Mouse (Mus musculus): Measurements from ENCODE around the gene D630036H23Rik. TPM values are rescaled to one million over a fixed set of nuclear protein-coding genes. Genes with fewer than 3 reads are reported as not detected.
A peak's percentile ranks its signal among the peaks of the same experiment; 100 is the strongest.

Gene D630036H23Rik
- polyA plus RNA-seq, 1 experiment = 1.0 TPM

GRCm38 (mm10) chr12:36373237-36373998, 8.6 kb downstream of the D630036H23Rik start:
- H3K27ac ChIP-seq (ENCODE audit: insufficient read depth, low read length) = no peak overlapping the region
- TF ChIP-seq CTCF (IDR thresholded peaks at IDR 0.05; ENCODE audit: extremely low read depth, insufficient read depth, low read length) (peak; percentile 29; the same call in 1 of the 2 replicates), POLR2A (IDR thresholded peaks at IDR 0.05; ENCODE audit: extremely low read depth, insufficient read depth, low read length) (no peak)
- no peak overlapping the region for H3K4me3 ChIP-seq (ENCODE audit: insufficient read depth, low read length)
- no peaks in the 10 kb centered on the region for H3K4me1 ChIP-seq (ENCODE audit: control insufficient read depth, insufficient read depth, low read length)

DNA sequence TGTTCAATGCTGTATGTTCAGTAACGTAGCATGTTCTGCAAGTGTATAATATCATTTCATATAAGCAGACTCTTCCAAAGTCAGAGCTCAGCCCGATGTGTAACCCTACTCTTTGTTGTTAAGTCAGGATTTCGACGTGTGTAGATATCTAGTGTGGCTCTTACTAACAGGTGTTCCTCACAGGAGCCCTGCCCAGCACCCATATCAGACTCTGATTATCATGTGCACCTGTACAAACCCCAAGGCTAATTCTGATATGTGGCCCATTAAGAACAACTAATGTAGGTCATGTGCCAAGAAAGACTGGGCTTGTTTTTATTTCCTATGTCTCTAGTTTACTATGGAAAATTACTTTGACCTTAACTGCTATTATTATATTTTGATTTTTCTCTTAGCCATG, 18.0 kb downstream of the D630036H23Rik start:
- H3K4me3 ChIP-seq (ENCODE audit: insufficient read depth, low read length) = no peak overlapping the region
- no peaks in the 10 kb centered on the region for H3K4me1 ChIP-seq (ENCODE audit: control insufficient read depth, insufficient read depth, low read length)
- no peak overlapping the region for H3K27ac ChIP-seq (ENCODE audit: insufficient read depth, low read length)
- TF ChIP-seq POLR2A (IDR thresholded peaks at IDR 0.05; ENCODE audit: extremely low read depth, insufficient read depth, low read length) = no peak
- TF ChIP-seq CTCF (IDR thresholded peaks at IDR 0.05; ENCODE audit: extremely low read depth, insufficient read depth, low read length) = no peak

DNA sequence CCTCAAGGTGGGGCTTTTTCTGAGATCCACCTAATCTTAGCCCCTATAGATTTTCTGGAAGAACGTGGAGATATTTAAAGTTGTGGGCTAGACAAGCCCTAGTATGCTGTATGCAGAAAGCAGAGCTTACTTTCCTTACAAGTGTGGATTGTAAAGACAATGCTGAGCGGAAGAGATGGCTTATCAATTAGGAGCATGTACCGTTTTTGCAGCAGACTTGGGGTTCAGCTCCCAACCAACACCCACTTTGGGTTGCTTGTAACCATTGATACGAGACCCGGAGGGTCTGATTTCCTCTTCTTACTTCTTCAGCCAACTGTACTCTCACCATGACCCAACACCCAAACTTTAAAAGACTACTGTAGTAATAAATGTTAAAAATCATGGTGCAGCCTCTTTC, 21.3 kb downstream of the D630036H23Rik start:
- no peak overlapping the region for H3K27ac ChIP-seq (ENCODE audit: insufficient read depth, low read length)
- no peaks in the 10 kb centered on the region for H3K4me1 ChIP-seq (ENCODE audit: control insufficient read depth, insufficient read depth, low read length)
- no peak overlapping the region for H3K4me3 ChIP-seq (ENCODE audit: insufficient read depth, low read length)
- TF ChIP-seq POLR2A (IDR thresholded peaks at IDR 0.05; ENCODE audit: extremely low read depth, insufficient read depth, low read length) (no peak), CTCF (IDR thresholded peaks at IDR 0.05; ENCODE audit: extremely low read depth, insufficient read depth, low read length) (no peak)

- Histone ChIP-seq H3K4me1 (ENCODE audit: control insufficient read depth, insufficient read depth, low read length) (no peaks in the 10 kb centered on the region), H3K4me3 (ENCODE audit: insufficient read depth, low read length) (no peak overlapping the region), H3K27ac (ENCODE audit: insufficient read depth, low read length) (no peak overlapping the region)
- TF ChIP-seq CTCF (IDR thresholded peaks at IDR 0.05; ENCODE audit: extremely low read depth, insufficient read depth, low read length) (no peak), POLR2A (IDR thresholded peaks at IDR 0.05; ENCODE audit: extremely low read depth, insufficient read depth, low read length) (no peak)
Observed at GRCm38 (mm10) chr12:36360064-36360463, 21.9 kb downstream of the D630036H23Rik start.

- H3K27ac ChIP-seq (ENCODE audit: insufficient read depth, low read length) = no peak overlapping the region
- H3K4me1 ChIP-seq (ENCODE audit: control insufficient read depth, insufficient read depth, low read length) = no peaks in the 10 kb centered on the region
- no peak for TF ChIP-seq POLR2A (IDR thresholded peaks at IDR 0.05; ENCODE audit: extremely low read depth, insufficient read depth, low read length)
- TF ChIP-seq CTCF (IDR thresholded peaks at IDR 0.05; ENCODE audit: extremely low read depth, insufficient read depth, low read length) = no peak
- no peak overlapping the region for H3K4me3 ChIP-seq (ENCODE audit: insufficient read depth, low read length)
Observed at GRCm38 (mm10) chr12:36344131-36344530, 37.9 kb downstream of the D630036H23Rik start.

GRCm38 (mm10) chr12:36333837-36334281, 48.1 kb downstream of the D630036H23Rik start:
- H3K4me1 ChIP-seq (ENCODE audit: control insufficient read depth, insufficient read depth, low read length) = no peaks in the 10 kb centered on the region; the same call in 1 of the 2 replicates
- H3K4me3 ChIP-seq (ENCODE audit: insufficient read depth, low read length) = no peak overlapping the region
- TF ChIP-seq CTCF (IDR thresholded peaks at IDR 0.05; ENCODE audit: extremely low read depth, insufficient read depth, low read length) = no peak
- H3K27ac ChIP-seq (ENCODE audit: insufficient read depth, low read length) = no peak overlapping the region

DNA sequence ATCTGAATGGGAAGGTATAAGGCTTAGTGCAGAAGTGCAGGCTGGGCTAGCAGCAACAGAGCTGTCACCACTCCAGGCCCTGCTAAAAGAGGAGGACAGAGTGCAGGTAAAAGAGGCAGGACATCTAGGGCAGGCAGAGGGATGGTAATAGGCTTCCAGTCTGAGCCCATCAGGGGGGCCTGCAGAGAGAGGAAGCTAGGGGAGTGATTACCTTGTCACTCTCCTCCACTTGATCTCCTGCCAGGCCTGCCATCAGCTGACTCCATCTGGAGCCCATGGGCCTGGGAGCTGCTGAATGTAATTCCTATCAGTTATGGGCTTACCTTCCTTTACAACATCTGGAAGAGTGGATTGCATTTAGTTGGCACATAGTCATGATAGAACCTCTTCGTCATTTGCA, 49.3 kb downstream of the D630036H23Rik start:
- no peaks in the 10 kb centered on the region; the same call in 1 of the 2 replicates for H3K4me1 ChIP-seq (ENCODE audit: control insufficient read depth, insufficient read depth, low read length)
- no peak overlapping the region for H3K4me3 ChIP-seq (ENCODE audit: insufficient read depth, low read length)
- TF ChIP-seq POLR2A (IDR thresholded peaks at IDR 0.05; ENCODE audit: extremely low read depth, insufficient read depth, low read length) = no peak
- no peak for TF ChIP-seq CTCF (IDR thresholded peaks at IDR 0.05; ENCODE audit: extremely low read depth, insufficient read depth, low read length)
- no peak overlapping the region for H3K27ac ChIP-seq (ENCODE audit: insufficient read depth, low read length)

Other genes with a start within 250 kb of the D630036H23Rik start
- gene Ankmy2, start 225.1 kb downstream of the D630036H23Rik start, polyA plus RNA-seq (2012; rRNA removed) = 43.1 and 43.5 TPM in 2 replicates
- 37.2 and 39.3 TPM in 2 replicates for gene Bzw2, start 224.1 kb downstream of the D630036H23Rik start, polyA plus RNA-seq (2012; rRNA removed)
- not detected in 2 replicates for gene Lrrc72, start 128.8 kb downstream of the D630036H23Rik start, polyA plus RNA-seq (2012; rRNA removed)
- 0.63 and 0.83 TPM in 2 replicates for gene Sostdc1, start 68.0 kb downstream of the D630036H23Rik start, polyA plus RNA-seq (2012; rRNA removed)
- 4.8 and 5.2 TPM in 2 replicates for gene Ispd, start 731 bp downstream of the D630036H23Rik start, polyA plus RNA-seq (2012; rRNA removed)